Mouse (Mus musculus) adrenal gland, postnatal 14 days (tissue): Measurements from ENCODE around the gene Gm10959. TPM values are rescaled to one million over a fixed set of nuclear protein-coding genes. Genes with fewer than 3 reads are reported as not detected.
"Not testable (repeated sequence)": the region's sequence is repeated elsewhere in the genome, so short reads cannot be mapped to it uniquely, and the experiment has no call there.

Source experiments
- DNase-seq: peaks from one replicate; pipeline ENCODE4 v3.0.0; 2021; ENCODE audit warnings: mixed read lengths
- long read RNA-seq, 2 experiments: library from polyadenylated mRNA; stranded (forward); transcript quantifications; one replicate each; pipeline ENCODE4 v2.0.0; 2021
- total RNA-seq: library from RNA; stranded (reverse); gene quantifications from 2 replicates; pipeline ENCODE4 v1.2.3, GENCODE M21; 2021

The Gm10959 gene
- total RNA-seq, result not detected in 2 replicates
- long read RNA-seq, experiment 1, result 0 reads
- long read RNA-seq, experiment 2, result 0 reads

GRCm38 (mm10) chr3:122919260-122919659 lies at the start of gene Gm10959:
Gm10959 (minus strand) TSS chr3:122919360.
- no peak for DNase-seq

DNA sequence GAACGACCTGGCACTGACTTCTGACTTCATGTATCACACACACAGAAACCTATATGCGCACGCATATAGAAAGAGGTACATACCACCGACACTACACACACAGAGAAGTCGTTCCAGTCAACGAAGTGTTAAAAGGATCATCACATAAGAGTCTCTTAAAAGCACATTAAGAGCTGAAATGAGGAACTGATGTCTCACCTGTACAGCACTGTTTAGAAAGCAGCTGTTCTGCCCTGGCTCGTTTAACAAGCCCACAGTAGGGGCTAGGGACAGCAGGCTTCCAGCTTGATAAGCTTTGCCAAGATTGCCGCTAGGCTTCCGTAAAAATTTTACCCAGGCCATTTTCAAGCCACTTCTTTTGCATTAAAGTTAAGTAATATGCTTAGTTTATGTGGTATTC lies 49.2 kb upstream of the Gm10959 start:
- DNase-seq, result no peak

DNA sequence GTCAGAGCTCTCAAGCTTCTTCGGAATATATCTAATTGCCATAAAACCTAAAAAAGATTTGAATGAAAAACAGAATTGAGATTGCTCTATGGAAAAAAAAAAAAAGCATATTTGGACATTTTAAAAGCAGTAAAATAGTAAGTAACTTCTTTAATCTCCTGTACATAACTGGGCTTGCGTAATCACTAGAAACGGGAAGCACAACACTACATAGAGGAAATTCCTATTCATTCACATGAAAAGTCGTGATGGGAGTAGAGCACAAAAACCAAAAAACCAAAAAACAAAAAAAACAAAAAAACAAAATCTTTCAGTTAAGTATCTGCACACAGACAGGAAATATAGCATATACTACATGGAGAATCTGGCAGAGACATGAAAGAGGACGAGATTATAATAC lies 45.1 kb upstream of the Gm10959 start:
- no peak for DNase-seq

DNA sequence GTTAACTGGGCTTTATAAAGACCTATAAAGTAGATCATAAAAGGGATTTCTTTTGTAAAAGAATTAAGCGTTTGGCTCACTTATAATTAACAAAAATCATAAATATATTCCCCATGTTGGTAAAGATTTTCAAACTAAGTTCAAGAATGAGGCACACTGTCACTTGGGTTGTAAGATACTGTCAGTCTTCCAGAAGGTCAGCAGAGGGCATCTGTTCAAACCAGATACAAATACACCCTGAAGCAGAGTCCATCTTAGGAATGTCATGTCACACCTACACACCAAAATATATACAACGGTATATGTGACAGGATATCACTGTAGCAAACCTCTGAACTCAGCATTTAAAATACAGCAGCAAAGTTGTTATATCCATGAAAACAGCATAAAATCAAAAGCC lies 31.0 kb upstream of the Gm10959 start:
- DNase-seq, result no peak

GRCm38 (mm10) chr3:122943387-122943890 lies 24.3 kb upstream of the Gm10959 start:
- peak; percentile 44 for DNase-seq

DNA sequence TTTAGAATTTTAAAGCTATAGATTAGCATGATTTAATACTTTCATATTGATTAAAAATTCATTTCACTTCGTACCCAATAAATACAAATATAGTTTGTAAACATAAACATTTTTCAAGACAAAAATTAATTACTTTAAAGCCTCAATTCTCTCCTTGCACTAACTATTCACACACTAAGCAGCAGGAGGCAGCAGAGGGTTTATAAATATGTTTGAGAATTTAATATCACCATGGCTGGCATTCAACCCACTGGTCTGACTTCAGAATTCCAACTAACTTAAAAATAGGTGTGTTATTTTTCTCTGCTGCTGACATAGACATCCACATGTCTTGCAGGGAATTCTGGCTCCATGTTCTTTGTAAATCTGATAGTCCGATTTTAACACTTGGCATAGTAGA lies 20.1 kb upstream of the Gm10959 start:
- DNase-seq, result peak; percentile 60

DNA sequence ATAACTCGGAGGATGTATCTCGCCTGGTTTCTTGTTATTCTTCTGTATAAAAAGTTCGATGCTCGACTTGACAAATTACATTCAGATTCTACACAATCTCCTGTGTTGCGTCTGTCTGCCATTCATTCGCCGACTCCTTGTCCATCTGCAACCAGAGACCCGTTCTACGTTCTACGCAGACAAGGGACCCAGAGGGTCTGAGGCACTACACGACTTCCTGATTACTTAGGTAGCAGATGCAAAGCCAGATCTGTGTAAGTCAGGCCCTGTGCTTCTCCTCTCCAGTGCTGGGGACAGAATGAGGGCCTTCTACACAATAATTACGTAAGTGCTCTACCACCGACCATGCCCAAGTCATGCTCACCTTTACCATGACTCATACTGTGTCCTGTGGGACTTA lies 18.0 kb upstream of the Gm10959 start:
- not testable (repeated sequence) for DNase-seq

- no peak for DNase-seq
These were observed 13.3 kb upstream of the Gm10959 start for GRCm38 (mm10) chr3:122932466-122932865.

DNA sequence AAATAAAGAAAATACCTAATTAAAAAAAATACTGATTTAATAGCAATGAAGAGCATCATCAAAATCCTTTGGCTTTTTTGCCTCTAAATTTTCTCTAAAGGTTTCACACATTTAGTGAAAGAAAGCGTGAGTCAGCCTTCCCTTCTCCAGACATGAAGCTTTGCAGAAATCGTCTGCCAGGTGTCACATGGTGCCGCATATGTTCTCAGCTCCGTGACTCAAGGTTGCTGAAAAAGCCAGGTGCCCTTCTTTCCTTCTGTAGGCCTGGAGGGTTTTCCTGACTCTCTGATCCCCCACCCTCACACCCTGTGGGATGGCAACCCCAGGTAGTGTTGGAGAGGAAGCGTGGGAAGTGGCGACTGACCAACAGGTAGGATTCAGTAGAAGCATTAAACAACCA lies 10.6 kb upstream of the Gm10959 start:
- DNase-seq, result no peak

- peak; percentile 99 for DNase-seq
These were observed 5.1 kb upstream of the Gm10959 start, which contains the start of gene 1810037I17Rik for GRCm38 (mm10) chr3:122924009-122924914. 1810037I17Rik (plus strand) TSS chr3:122924203.

- no peak for DNase-seq
These were observed 4.0 kb upstream of the Gm10959 start for GRCm38 (mm10) chr3:122923147-122923546.

DNA sequence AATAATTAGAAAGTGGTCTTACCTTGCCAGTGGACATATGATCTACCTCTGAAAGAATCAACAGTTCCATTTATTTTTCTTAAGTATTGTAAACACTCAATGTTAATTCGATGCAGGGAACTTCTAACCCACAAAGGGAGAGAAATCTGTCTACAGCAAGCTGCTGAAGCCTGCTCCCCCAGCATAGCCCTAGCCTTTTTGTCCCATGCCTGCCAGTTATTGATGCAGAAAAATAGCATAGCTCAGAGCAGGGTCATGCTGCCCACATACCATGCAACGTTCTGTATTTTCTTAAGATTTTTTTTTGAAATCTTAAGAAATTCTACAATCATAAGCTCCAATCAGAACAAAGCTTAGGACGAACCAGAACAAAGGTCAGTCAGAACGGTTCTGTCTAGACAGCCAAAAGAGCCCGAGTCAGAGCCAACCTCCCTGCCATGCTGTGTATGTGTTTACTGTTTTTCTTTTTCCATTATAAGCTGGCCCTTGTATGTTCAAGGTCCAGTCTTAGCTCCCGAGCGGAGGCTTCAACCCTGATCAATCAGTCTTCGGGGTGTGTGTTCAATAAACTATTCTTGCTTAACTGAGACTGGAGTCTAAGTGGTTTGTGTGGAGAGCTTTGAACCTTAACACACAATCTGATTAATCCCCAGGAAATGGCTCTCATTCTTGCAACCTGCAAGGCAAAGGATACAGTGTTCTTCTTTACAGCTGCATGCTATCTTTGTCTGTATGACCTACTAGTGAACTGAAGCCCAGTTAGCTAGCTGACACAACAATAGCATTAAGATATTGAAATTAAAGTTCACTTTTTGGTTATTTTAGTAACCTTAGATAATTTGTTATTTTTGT lies 2.7 kb upstream of the Gm10959 start:
- DNase-seq, result no peak

GRCm38 (mm10) chr3:122920572-122921435 lies 1.6 kb upstream of the Gm10959 start:
- no peak for DNase-seq

GRCm38 (mm10) chr3:122918672-122919071 lies 488 bp downstream of the Gm10959 start:
- no peak for DNase-seq

GRCm38 (mm10) chr3:122916191-122916680 lies 2.9 kb downstream of the Gm10959 start:
- DNase-seq, result no peak

- no peak for DNase-seq
These were observed 3.7 kb downstream of the Gm10959 start for GRCm38 (mm10) chr3:122915493-122915892.

DNA sequence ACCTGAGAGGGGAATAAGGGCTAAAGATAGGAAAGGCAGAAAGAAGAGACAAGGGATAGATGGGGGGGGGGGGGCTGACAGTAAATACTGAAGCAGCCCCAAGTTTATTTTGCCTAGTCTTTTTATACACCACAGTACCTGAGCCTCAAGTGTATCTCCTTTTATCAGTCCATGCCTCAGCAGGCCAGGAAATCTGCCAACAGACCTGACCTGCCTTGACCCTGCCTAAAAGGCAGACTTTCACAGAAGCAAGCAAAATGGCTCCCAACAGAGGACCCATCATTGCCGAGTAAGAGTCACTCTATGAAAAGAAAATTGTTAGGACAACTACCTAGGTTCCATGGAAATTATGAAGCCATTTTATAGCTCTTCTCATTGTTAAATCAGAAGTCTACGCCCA lies 11.3 kb downstream of the Gm10959 start:
- DNase-seq, result peak; percentile 42

DNA sequence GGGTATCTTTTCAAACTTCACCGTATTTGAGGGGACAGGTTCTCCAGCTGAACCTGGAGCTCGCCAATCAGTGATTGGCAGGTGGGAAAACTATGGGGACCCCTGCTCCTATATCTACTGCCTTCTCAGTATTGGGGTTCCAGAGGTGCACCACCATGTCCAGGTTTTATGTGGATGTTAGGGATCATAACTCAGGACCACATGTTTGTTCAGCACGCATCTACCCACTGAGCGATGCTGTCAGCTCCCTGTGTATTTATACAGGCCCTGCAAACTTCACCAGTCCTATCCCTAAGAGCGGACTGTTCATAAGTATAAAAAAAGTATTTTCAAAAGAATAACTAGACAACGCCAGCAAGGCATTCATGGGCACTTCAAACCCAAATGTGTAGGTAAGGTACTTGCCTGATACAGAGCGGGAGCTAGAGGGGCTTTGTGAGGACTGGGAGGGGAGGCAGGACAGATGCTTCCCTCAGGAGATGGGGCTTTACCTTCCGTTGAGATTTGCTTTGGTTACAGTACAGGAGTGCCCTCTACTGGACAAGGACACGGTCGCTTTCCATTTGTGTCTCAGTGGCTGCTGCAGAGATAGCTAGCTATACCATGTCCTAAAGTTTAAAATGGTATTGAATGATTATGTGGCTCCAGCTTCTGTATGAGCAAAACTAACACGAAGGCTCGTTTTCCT lies 15.3 kb downstream of the Gm10959 start:
- peak; percentile 64 for DNase-seq

- no peak for DNase-seq
These were observed 20.9 kb downstream of the Gm10959 start for GRCm38 (mm10) chr3:122898254-122898653.

DNA sequence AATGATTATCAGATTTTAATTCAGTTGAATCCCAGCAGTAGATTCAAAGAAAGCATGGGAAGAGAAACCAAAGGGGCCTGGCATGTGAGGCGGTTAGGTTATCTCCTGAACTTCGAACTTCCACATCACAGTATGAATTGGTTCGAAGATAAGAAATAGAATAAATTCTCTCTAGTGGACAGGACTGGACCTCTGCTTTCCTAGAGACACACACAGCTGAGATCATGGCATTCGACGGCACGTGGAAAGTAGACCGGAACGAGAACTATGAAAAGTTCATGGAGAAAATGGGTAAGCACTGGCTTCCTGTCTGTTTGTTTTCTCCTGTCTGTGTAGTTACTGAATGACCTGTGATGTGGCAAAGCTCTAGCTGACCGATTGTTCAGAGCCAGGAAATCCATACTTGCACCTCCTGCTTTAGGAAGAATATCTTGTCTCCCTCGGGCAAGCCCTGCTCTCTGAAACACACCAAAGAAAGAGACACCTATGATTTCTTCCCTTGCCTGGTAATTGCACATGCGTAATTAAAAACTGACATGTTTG lies 23.9 kb downstream of the Gm10959 start:
- no peak for DNase-seq

GRCm38 (mm10) chr3:122894772-122895171 lies 24.4 kb downstream of the Gm10959 start, which contains the start of gene Fabp2:
Fabp2 (plus strand) TSS chr3:122895072.
- no peak for DNase-seq
